Mouse (Mus musculus) C2C12 (cell line): ENCODE results near the gene Rfx1.

Experiments
- CTCF ChIP-seq: IDR thresholded peaks from one replicate; pipeline ENCODE4 v1.5.1; 2011; ENCODE audit not compliant: control insufficient read depth, insufficient read depth, insufficient read length
- MAX ChIP-seq: IDR thresholded peaks from one replicate; pipeline ENCODE4 v1.6.1; 2011; ENCODE audit warnings: mild to moderate bottlenecking, control low read depth

DNA sequence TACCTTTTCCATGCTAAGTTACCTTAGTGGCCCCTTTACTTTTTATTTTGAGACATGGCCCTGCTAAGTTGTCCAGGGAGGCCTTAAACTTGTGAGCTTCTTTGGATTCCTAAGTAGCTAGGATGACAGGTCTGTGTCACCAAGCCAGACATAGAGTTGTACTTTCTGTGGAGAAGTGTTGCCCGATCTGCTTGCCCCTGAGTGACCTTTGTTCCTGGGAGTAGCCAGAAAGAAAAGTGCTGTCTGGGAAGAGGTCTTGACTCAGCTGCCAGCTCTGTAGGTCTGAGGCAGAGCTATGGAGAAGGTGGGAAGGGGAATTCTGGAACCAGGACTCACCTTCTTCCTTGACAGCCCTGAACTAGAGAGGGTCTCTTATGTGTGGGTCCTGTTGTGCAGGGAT is 2.5 kb downstream of the Rfx1 start:
- TF ChIP-seq CTCF = no peak
- no peak for TF ChIP-seq MAX
